Mouse (Mus musculus) lung, postnatal 14 days (tissue): ENCODE measurements around the gene Grb2.
A peak's percentile ranks its signal among the peaks of the same experiment; 100 is the strongest.

Experiments
- DNase-seq: peaks from one replicate; pipeline ENCODE4 v3.0.0; 2021

Gene Grb2

GRCm38 (mm10) chr11:115711133-115711532 is 2.7 kb upstream of the Grb2 start:
- DNase-seq, result no peak

- no peak for DNase-seq
Observed at GRCm38 (mm10) chr11:115709829-115710559, 1.6 kb upstream of the Grb2 start.

- no peak for DNase-seq
Observed at GRCm38 (mm10) chr11:115708956-115709828, 795 bp upstream of the Grb2 start.

- DNase-seq, result peak; percentile 45
Observed at GRCm38 (mm10) chr11:115707313-115708208, 836 bp downstream of the Grb2 start.

GRCm38 (mm10) chr11:115706584-115706983 is 1.8 kb downstream of the Grb2 start:
- DNase-seq, result no peak

- DNase-seq, result no peak
Observed at GRCm38 (mm10) chr11:115705561-115705960, 2.8 kb downstream of the Grb2 start.

- no peak for DNase-seq
Observed at GRCm38 (mm10) chr11:115704648-115705047, 3.7 kb downstream of the Grb2 start.

- DNase-seq, result no peak
Observed at GRCm38 (mm10) chr11:115703466-115703865, 4.9 kb downstream of the Grb2 start.

GRCm38 (mm10) chr11:115698986-115699728 is 9.2 kb downstream of the Grb2 start:
- DNase-seq, result peak; percentile 90

GRCm38 (mm10) chr11:115697722-115698121 is 10.7 kb downstream of the Grb2 start:
- DNase-seq, result no peak

- DNase-seq, result no peak
Observed at GRCm38 (mm10) chr11:115697091-115697490, 11.3 kb downstream of the Grb2 start.

GRCm38 (mm10) chr11:115696471-115696870 is 11.9 kb downstream of the Grb2 start:
- DNase-seq, result no peak

- DNase-seq, result no peak
Observed at GRCm38 (mm10) chr11:115693979-115694578, 14.3 kb downstream of the Grb2 start.

GRCm38 (mm10) chr11:115692800-115693199 is 15.6 kb downstream of the Grb2 start:
- DNase-seq, result peak; percentile 37

- peak; percentile 23 for DNase-seq
Observed at GRCm38 (mm10) chr11:115691976-115692375, 16.4 kb downstream of the Grb2 start.

- no peak for DNase-seq
Observed at GRCm38 (mm10) chr11:115691511-115691910, 16.9 kb downstream of the Grb2 start.

- DNase-seq, result no peak
Observed at GRCm38 (mm10) chr11:115691013-115691412, 17.4 kb downstream of the Grb2 start.

GRCm38 (mm10) chr11:115690356-115690755 is 18.0 kb downstream of the Grb2 start:
- peak; percentile 55 for DNase-seq

GRCm38 (mm10) chr11:115689137-115689915 is 19.1 kb downstream of the Grb2 start:
- DNase-seq, result no peak

- DNase-seq, result no peak
Observed at GRCm38 (mm10) chr11:115686369-115686768, 22.0 kb downstream of the Grb2 start.

GRCm38 (mm10) chr11:115685954-115686353 is 22.4 kb downstream of the Grb2 start:
- DNase-seq, result no peak
